Comparison of ENCODE assay signal across 17 mouse cellular contexts in genomic region chr16:94588974-94589373, GRCm38 (mm10). TPM values are rescaled to one million over a fixed set of nuclear protein-coding genes. Genes with fewer than 3 reads are reported as not detected.
DNase-seq lines count a peak whose midpoint lies in the region; ATAC-seq and TF ChIP-seq lines count a peak whose summit lies in the region.
"Had no signal": no experiment of that assay in that cellular context is flagged by ENCODE, and none has a peak within 500 bp of the region (broad histone marks: within the 10 kb centered on the region; RNA-seq: fewer than 3 reads in every experiment).

No protein-coding gene starts in this region.

- ATAC-seq in heart, embryonic 12.5 days (ENCODE audit: insufficient number of reproducible peaks, low FRiP score), result no peak
- no peak for ATAC-seq in neural tube, embryonic 15.5 days (ENCODE audit: low FRiP score)
- ATAC-seq: forebrain, embryonic 15.5 days had no signal

- peaks cover 14% of the 10 kb centered on the region for H3K79me2 ChIP-seq in heart, adult 2 months (replicated peaks; ENCODE audit: control insufficient read depth, insufficient read depth, low read length)

- DNase-seq in heart, adult 2 months, result no peak
- DNase-seq in neural tube, embryonic 10.5 days (ENCODE audit: extremely low spot score, low spot score), result no peak
- peak; percentile 71 for DNase-seq in induced T-regulatory cell, adult 2 months (ENCODE audit: low read depth)
- DNase-seq in adrenal gland, postnatal 25 days, result no peak
- DNase-seq in thymus, postnatal 25 days, result no peak
- DNase-seq: adrenal gland, adult 8-10 months; cerebellum, adult 8-10 months; heart, adult 18-20 months; heart, postnatal 10 days; lung, postnatal 14 days; right cerebral cortex, postnatal 4 days had no signal

- H3K27me3 ChIP-seq in heart, embryonic 12.5 days (replicated peaks), result no peaks in the 10 kb centered on the region
- H3K27me3 ChIP-seq in heart, adult 2 months (ENCODE audit: control insufficient read depth, insufficient read depth, low read length), result no peaks in the 10 kb centered on the region
- H3K27me3 ChIP-seq in neural tube, embryonic 15.5 days (replicated peaks), result no peaks in the 10 kb centered on the region
- H3K27me3 ChIP-seq in small intestine, adult 2 months (ENCODE audit: control insufficient read depth, insufficient read depth, low read length), result no peaks in the 10 kb centered on the region
- H3K27me3 ChIP-seq: forebrain, embryonic 15.5 days; midbrain, embryonic 12.5 days had no signal

- 0 out of 2 replicates have a peak overlapping the region, but pooled peaks have one; percentile 3 for H3K9ac ChIP-seq in heart, embryonic 12.5 days
- no peak overlapping the region for H3K9ac ChIP-seq in heart, adult 2 months (ENCODE audit: low read depth, low read length)
- H3K9ac ChIP-seq in neural tube, embryonic 15.5 days (replicated peaks), result no peak overlapping the region
- H3K9ac ChIP-seq: forebrain, embryonic 15.5 days; liver, embryonic 14.5 days; midbrain, embryonic 12.5 days had no signal

- WGBS in heart, embryonic 12.5 days, result 84% methylated on average over 6 of the region's 6 CpGs
- 76% methylated on average over 6 of the region's 6 CpGs for WGBS in heart, adult 2 months
- WGBS in neural tube, embryonic 15.5 days, result 91% methylated on average over 6 of the region's 6 CpGs
- WGBS in small intestine, adult 2 months, result 38% methylated on average over 6 of the region's 6 CpGs

- peaks cover 89% of the 10 kb centered on the region for H3K4me1 ChIP-seq in heart, embryonic 12.5 days (replicated peaks)
- peaks cover 34% of the 10 kb centered on the region for H3K4me1 ChIP-seq in heart, adult 2 months (ENCODE audit: control insufficient read depth, insufficient read depth, low read length)
- peaks cover 67% of the 10 kb centered on the region for H3K4me1 ChIP-seq in neural tube, embryonic 15.5 days
- H3K4me1 ChIP-seq in small intestine, adult 2 months (ENCODE audit: control insufficient read depth, insufficient read depth, insufficient read length, low read length), result peaks cover 40% of the 10 kb centered on the region

- no peak for TF ChIP-seq CTCF in heart, adult 2 months (IDR thresholded peaks at IDR 0.05)
- no peak for TF ChIP-seq CTCF in small intestine, adult 2 months (IDR thresholded peaks at IDR 0.05; ENCODE audit: extremely low read depth, insufficient read length, insufficient replicate concordance, low read depth, low read length)

- no peak overlapping the region for H3K4me3 ChIP-seq in heart, embryonic 12.5 days
- no peak overlapping the region for H3K4me3 ChIP-seq in heart, adult 2 months
- no peak overlapping the region for H3K4me3 ChIP-seq in neural tube, embryonic 15.5 days (replicated peaks)
- no peak overlapping the region for H3K4me3 ChIP-seq in small intestine, adult 2 months (ENCODE audit: low read depth, low read length)
- H3K4me3 ChIP-seq: forebrain, embryonic 15.5 days; midbrain, embryonic 12.5 days had no signal

- intact Hi-C loops in heart, adult 2 months (cut with DNase I), result no loop called here

- TF ChIP-seq POLR2A in heart, adult 2 months (IDR thresholded peaks at IDR 0.05; ENCODE audit: insufficient read depth, low read depth, low read length), result no peak
- TF ChIP-seq POLR2A in small intestine, adult 2 months (IDR thresholded peaks at IDR 0.05; ENCODE audit: low read depth, low read length), result no peak

- no peaks in the 10 kb centered on the region for H3K9me3 ChIP-seq in heart, embryonic 12.5 days (replicated peaks)
- no peaks in the 10 kb centered on the region for H3K9me3 ChIP-seq in neural tube, embryonic 15.5 days (replicated peaks)
- H3K9me3 ChIP-seq: forebrain, embryonic 15.5 days; midbrain, embryonic 12.5 days had no signal

- H3K36me3 ChIP-seq in heart, embryonic 12.5 days, result no peaks in the 10 kb centered on the region
- peaks cover 21% of the 10 kb centered on the region for H3K36me3 ChIP-seq in heart, adult 2 months (ENCODE audit: control insufficient read depth, insufficient read depth, low read length)
- H3K36me3 ChIP-seq in neural tube, embryonic 15.5 days, result no peaks in the 10 kb centered on the region
- H3K36me3 ChIP-seq in small intestine, adult 2 months (ENCODE audit: control insufficient read depth, insufficient read depth, low read length), result no peaks in the 10 kb centered on the region
- H3K36me3 ChIP-seq: forebrain, embryonic 15.5 days had no signal

- no peak for TF ChIP-seq EP300 in heart, adult 2 months (IDR thresholded peaks at IDR 0.05; ENCODE audit: insufficient read depth, low read depth, low read length)

- no peak overlapping the region for H3K4me2 ChIP-seq in heart, embryonic 12.5 days
- H3K4me2 ChIP-seq in neural tube, embryonic 15.5 days, result no peak overlapping the region
- H3K4me2 ChIP-seq: forebrain, embryonic 15.5 days; midbrain, embryonic 12.5 days had no signal

- no peak overlapping the region for H3K27ac ChIP-seq in heart, embryonic 12.5 days (ENCODE audit: poor library complexity, severe bottlenecking)
- no peak overlapping the region for H3K27ac ChIP-seq in heart, adult 2 months
- 0 out of 2 replicates have a peak overlapping the region, but pooled peaks have one; percentile 33 for H3K27ac ChIP-seq in neural tube, embryonic 15.5 days (replicated peaks)
- H3K27ac ChIP-seq in small intestine, adult 2 months (ENCODE audit: insufficient read depth, low read depth, low read length), result peak overlapping the region; percentile 50
- H3K27ac ChIP-seq: forebrain, embryonic 15.5 days; liver, embryonic 14.5 days; midbrain, embryonic 12.5 days had no signal

RNA-seq across cellular contexts. Expression of gene Dyrk1a, which starts 19.2 kb away (rescaled TPM):
- 7.3 and 7.9 TPM in 2 replicates for polyA plus RNA-seq in heart, embryonic 12.5 days (2016; fragmentation: Nextera tagmentation; extraction: Ambion mirVana)
- 10 to 100 TPM; 74.0 to 80.5 TPM for total RNA-seq in heart, adult 2 months (2021)
- 28.2 and 44.8 TPM in 2 replicates for polyA plus RNA-seq in heart, adult 2 months (2012; rRNA removed)
- polyA plus RNA-seq in neural tube, embryonic 15.5 days (2015; fragmentation: Nextera tagmentation; extraction: Ambion mirVana), result 8.9 and 9.5 TPM in 2 replicates
- polyA plus RNA-seq in small intestine, adult 2 months (2012; rRNA removed), result 15.9 and 32.1 TPM in 2 replicates
- total RNA-seq in adrenal gland, postnatal 25 days (2021), result 59.4 and 76.4 TPM in 2 replicates

Comparison
In these comparisons a context has a peak if more than half of its experiments do, and no peak if none do; other contexts are left out.
1. H3K27ac ChIP-seq: peak in neural tube, embryonic 15.5 days (single experiment) and small intestine, adult 2 months (single experiment); none in heart, embryonic 12.5 days (single experiment) and heart, adult 2 months (single experiment).